Mouse (Mus musculus): Measurements from ENCODE around the gene Glb1. TPM values are rescaled to one million over a fixed set of nuclear protein-coding genes. Genes with fewer than 3 reads are reported as not detected.

The Glb1 gene
- polyA plus RNA-seq, 1 experiment from 2014 or later = 22.0 TPM

DNA sequence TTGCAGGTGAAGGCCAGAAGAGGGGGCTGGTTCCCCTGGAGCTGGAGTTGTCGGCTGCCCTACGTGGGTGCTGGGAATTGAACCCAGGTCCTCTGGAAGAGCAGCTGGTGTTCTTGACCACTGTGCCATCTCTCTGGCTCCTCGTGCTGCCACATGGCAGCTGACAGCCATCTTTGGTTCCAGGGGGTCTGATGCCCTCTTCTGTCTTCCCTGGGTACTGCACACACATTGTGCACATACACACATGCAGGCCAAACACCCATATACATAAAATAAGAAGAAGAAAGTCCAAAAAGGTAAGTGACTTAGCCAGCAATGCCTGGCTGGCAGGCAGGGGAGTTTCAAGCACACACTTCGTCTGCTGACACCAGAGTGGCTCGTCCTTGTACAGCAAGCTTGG is 24.7 kb downstream of the Glb1 start:
- Histone ChIP-seq H3K27me3 (replicated peaks; ENCODE audit: low read depth, poor library complexity, severe bottlenecking) (no peaks in the 10 kb centered on the region), H3K27ac (replicated peaks) (no peak overlapping the region), H3K9me3 (peaks cover 8% of the 10 kb centered on the region), H3K36me3 (replicated peaks) (peaks cover 47% of the 10 kb centered on the region), H3K4me3 (no peak overlapping the region), H3K4me1 (no peaks in the 10 kb centered on the region)
- WGBS = 96% methylated on average over 5 of the region's 5 CpGs
- no peak for DNase-seq (ENCODE audit: low spot score)

- peaks cover 8% of the 10 kb centered on the region for H3K9me3 ChIP-seq
- no peaks in the 10 kb centered on the region for H3K4me1 ChIP-seq
- no peak overlapping the region for H3K27ac ChIP-seq (replicated peaks)
- no peak for DNase-seq (ENCODE audit: low spot score)
- no peaks in the 10 kb centered on the region for H3K27me3 ChIP-seq (replicated peaks; ENCODE audit: low read depth, poor library complexity, severe bottlenecking)
- WGBS = 86% methylated on average over 5 of the region's 5 CpGs
- H3K4me3 ChIP-seq = no peak overlapping the region
- H3K36me3 ChIP-seq (replicated peaks) = peaks cover 46% of the 10 kb centered on the region
These were observed 25.3 kb downstream of the Glb1 start for GRCm38 (mm10) chr9:114426201-114426600.

DNA sequence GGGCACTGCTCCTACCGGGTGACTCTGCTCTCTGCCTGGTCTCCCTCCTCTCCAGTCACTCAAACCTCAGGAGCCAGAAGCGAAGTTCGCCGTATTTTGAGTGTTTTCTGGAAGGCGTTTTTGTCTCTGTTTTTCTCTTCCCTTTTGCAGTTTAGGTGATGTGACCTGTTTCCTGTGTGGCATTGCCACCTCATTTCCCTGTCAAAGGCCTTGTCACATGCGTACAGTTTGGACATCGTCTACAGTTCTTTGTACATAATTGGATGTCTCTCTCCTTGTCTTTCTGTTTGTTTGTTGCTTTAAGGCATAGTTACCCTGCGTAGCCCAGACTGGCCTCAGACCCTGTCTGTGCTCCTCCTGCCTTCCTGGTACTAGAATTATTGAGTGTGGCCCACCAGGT is 26.5 kb downstream of the Glb1 start:
- no peaks in the 10 kb centered on the region for H3K4me1 ChIP-seq
- 88% methylated on average over 8 of the region's 8 CpGs for WGBS
- H3K4me3 ChIP-seq = no peak overlapping the region
- H3K27ac ChIP-seq (replicated peaks) = no peak overlapping the region
- peaks cover 8% of the 10 kb centered on the region for H3K9me3 ChIP-seq
- no peak for DNase-seq (ENCODE audit: low spot score)
- peaks cover 47% of the 10 kb centered on the region for H3K36me3 ChIP-seq (replicated peaks)
- no peaks in the 10 kb centered on the region for H3K27me3 ChIP-seq (replicated peaks; ENCODE audit: low read depth, poor library complexity, severe bottlenecking)

DNA sequence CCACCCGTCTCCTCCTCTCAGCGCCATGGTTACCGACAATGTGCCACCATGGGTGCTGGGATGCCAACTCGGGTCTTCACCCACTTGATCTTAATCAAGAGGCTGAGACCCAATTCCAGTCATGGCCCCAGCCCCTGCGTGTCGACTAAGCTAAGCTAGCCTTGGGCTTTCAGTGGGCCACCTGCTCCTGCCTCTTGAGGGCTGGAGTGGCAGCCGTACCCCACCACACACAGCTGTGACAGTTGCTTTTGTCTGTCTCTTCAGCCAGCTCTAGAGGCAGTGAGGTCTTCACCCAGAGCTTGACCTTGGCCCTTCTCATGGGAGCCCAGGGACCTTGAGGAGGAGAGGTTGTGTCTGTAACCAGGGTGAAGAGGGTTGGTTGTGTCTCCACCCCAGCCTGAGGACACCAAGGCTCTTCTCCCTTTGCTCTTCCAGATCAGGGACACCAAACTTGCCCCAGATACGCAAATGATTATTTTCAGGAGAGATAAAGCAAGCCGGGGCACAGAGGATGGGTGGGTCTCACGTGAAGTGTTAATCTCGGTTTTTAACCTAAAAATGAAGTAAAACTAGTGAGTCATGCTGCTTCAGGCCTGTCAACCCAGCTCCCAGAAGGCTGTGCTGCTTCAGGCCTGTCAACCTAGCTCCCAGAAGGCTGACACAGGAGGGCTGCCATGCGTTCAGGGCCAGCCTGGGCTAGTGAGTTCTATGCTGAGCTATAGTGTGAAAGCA is 27.4 kb downstream of the Glb1 start:
- Histone ChIP-seq H3K4me1 (no peaks in the 10 kb centered on the region), H3K9me3 (peaks cover 8% of the 10 kb centered on the region), H3K27me3 (replicated peaks; ENCODE audit: low read depth, poor library complexity, severe bottlenecking) (no peaks in the 10 kb centered on the region), H3K4me3 (no peak overlapping the region), H3K27ac (replicated peaks) (no peak overlapping the region), H3K36me3 (replicated peaks) (peaks cover 51% of the 10 kb centered on the region)
- no peak for DNase-seq (ENCODE audit: low spot score)
- WGBS = 89% methylated on average over 12 of the region's 12 CpGs

DNA sequence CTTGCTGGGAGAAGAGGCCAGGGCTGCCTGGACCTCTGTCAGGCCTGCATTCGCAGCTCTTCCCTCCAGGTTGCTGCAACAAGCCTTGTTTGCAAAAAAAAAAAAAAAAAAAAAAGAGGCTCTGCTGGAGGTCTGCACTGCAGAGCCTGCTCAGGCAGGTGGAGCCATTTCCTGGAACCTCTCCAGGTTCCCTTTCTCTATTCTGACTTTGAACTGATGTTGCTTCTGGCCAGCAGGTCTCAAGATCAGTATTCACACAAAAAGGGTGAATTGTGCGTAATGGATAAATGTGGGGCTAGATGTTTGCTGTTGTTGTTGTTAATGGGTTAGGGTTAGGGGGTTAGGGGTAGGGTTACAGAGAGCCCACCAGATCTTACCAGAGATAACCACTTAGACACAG is 34.8 kb downstream of the Glb1 start:
- DNase-seq (ENCODE audit: low spot score) = no peak
- 81% methylated on average over 2 of the region's 2 CpGs for WGBS

GRCm38 (mm10) chr9:114440548-114440947 is 39.7 kb downstream of the Glb1 start:
- DNase-seq (ENCODE audit: low spot score) = no peak
- Histone ChIP-seq H3K27ac (replicated peaks) (no peak overlapping the region), H3K4me1 (no peaks in the 10 kb centered on the region), H3K36me3 (replicated peaks) (peaks cover 21% of the 10 kb centered on the region), H3K27me3 (replicated peaks; ENCODE audit: low read depth, poor library complexity, severe bottlenecking) (no peaks in the 10 kb centered on the region), H3K9me3 (peaks cover 8% of the 10 kb centered on the region; the same call in 1 of the 2 replicates), H3K4me3 (no peak overlapping the region)
- WGBS = 87% methylated on average over 10 of the region's 10 CpGs

More for the DNA sequence above, 34.8 kb downstream of the Glb1 start:
- Histone ChIP-seq H3K9me3 (peaks cover 8% of the 10 kb centered on the region; the same call in 1 of the 2 replicates), H3K4me1 (no peaks in the 10 kb centered on the region), H3K36me3 (replicated peaks) (peaks cover 31% of the 10 kb centered on the region), H3K27me3 (replicated peaks; ENCODE audit: low read depth, poor library complexity, severe bottlenecking) (no peaks in the 10 kb centered on the region), H3K27ac (replicated peaks) (no peak overlapping the region), H3K4me3 (no peak overlapping the region)

DNA sequence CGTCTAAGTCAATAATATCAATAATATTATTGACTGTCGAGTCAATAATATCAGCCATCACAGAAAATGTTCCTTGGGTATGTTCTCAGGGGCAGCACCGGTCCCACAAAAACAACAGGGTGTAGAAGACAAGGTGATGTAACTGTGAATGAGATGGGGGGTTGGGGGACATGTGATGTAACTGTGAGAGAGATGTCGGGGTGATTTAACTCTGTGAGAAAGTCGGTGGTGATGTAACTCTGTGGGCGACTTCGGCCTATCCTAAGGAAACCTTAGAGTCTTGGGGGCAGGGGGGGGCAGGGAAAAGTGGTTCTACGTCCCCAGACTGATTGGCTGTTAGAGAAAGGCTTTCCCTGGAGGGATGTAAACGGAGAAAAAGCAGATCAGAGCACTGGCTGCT is 41.3 kb downstream of the Glb1 start:
- Histone ChIP-seq H3K4me1 (no peaks in the 10 kb centered on the region), H3K9me3 (no peaks in the 10 kb centered on the region), H3K4me3 (no peak overlapping the region), H3K36me3 (replicated peaks) (peaks cover 12% of the 10 kb centered on the region; the same call in 1 of the 2 replicates), H3K27ac (replicated peaks) (no peak overlapping the region), H3K27me3 (replicated peaks; ENCODE audit: low read depth, poor library complexity, severe bottlenecking) (no peaks in the 10 kb centered on the region)
- no peak for DNase-seq (ENCODE audit: low spot score)
- 88% methylated on average over 9 of the region's 9 CpGs for WGBS

GRCm38 (mm10) chr9:114442893-114443292 is 42.0 kb downstream of the Glb1 start:
- no peak overlapping the region for H3K27ac ChIP-seq (replicated peaks)
- no peak for DNase-seq (ENCODE audit: low spot score)
- H3K4me3 ChIP-seq = no peak overlapping the region
- H3K4me1 ChIP-seq = no peaks in the 10 kb centered on the region
- peaks cover 8% of the 10 kb centered on the region; the same call in 1 of the 2 replicates for H3K36me3 ChIP-seq (replicated peaks)
- 89% methylated on average over 9 of the region's 9 CpGs for WGBS
- H3K9me3 ChIP-seq = no peaks in the 10 kb centered on the region
- H3K27me3 ChIP-seq (replicated peaks; ENCODE audit: low read depth, poor library complexity, severe bottlenecking) = no peaks in the 10 kb centered on the region

DNA sequence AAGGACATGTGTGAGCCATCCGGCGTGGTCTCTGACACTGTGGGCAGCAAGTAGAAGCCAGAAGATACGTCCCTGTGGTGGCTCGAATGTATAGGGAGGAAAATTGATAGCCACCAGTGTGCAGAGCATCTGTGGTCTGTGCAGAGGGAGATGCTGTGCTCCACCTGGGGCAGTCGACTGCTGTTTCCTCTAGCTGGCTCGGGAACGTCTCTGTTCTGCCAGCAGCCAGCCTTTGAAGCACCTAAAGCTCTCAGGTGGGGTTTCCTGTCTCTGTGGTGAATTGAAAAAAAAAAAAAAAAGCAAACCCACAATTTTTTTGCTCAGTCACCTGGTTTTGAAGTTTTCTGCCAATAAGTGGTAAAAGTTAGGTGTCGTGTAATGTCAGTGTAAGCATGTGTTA is 42.5 kb downstream of the Glb1 start:
- Histone ChIP-seq H3K27ac (replicated peaks) (no peak overlapping the region), H3K27me3 (replicated peaks; ENCODE audit: low read depth, poor library complexity, severe bottlenecking) (no peaks in the 10 kb centered on the region), H3K4me3 (no peak overlapping the region), H3K4me1 (no peaks in the 10 kb centered on the region), H3K9me3 (no peaks in the 10 kb centered on the region), H3K36me3 (replicated peaks) (0 out of 2 replicates have a peak, but pooled peaks cover 7% of the 10 kb centered on the region)
- DNase-seq (ENCODE audit: low spot score) = no peak
- 87% methylated on average over 8 of the region's 8 CpGs for WGBS

DNA sequence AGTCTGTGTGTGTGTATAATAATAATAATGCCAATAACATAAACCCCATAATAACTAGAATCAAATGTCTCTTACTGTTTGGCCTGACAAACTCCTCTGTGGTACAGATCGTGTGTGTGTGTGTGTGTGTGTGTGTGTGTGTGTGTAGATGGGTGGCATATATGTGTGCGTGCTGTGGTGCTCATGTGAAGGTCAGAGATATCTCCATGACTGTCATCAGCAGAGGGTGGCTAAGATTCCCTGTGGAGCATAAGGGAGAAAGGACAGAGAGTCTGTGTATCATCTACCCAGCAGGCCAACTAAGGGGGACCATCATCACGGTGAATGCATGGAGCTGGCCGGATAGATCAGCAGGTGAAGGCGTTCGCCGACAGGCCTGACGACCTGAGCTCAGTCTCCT is 46.0 kb downstream of the Glb1 start:
- no peak for DNase-seq (ENCODE audit: low spot score)
- H3K27me3 ChIP-seq (replicated peaks; ENCODE audit: low read depth, poor library complexity, severe bottlenecking) = no peaks in the 10 kb centered on the region
- 0 out of 2 replicates have a peak, but pooled peaks cover 7% of the 10 kb centered on the region for H3K36me3 ChIP-seq (replicated peaks)
- 93% methylated on average over 8 of the region's 8 CpGs for WGBS
- no peak overlapping the region for H3K27ac ChIP-seq (replicated peaks)
- no peaks in the 10 kb centered on the region for H3K4me1 ChIP-seq
- H3K4me3 ChIP-seq = no peak overlapping the region
- no peaks in the 10 kb centered on the region for H3K9me3 ChIP-seq

GRCm38 (mm10) chr9:114448700-114449099 is 47.8 kb downstream of the Glb1 start:
- no peak overlapping the region for H3K27ac ChIP-seq (replicated peaks)
- H3K36me3 ChIP-seq (replicated peaks) = no peaks in the 10 kb centered on the region
- 87% methylated on average over 5 of the region's 5 CpGs for WGBS
- no peaks in the 10 kb centered on the region for H3K4me1 ChIP-seq
- no peaks in the 10 kb centered on the region for H3K27me3 ChIP-seq (replicated peaks; ENCODE audit: low read depth, poor library complexity, severe bottlenecking)
- no peaks in the 10 kb centered on the region for H3K9me3 ChIP-seq
- no peak for DNase-seq (ENCODE audit: low spot score)
- H3K4me3 ChIP-seq = no peak overlapping the region

- no peak for DNase-seq (ENCODE audit: low spot score)
- WGBS = 90% methylated on average over 13 of the region's 13 CpGs
- Histone ChIP-seq H3K27me3 (replicated peaks; ENCODE audit: low read depth, poor library complexity, severe bottlenecking) (no peaks in the 10 kb centered on the region), H3K4me1 (no peaks in the 10 kb centered on the region), H3K9me3 (no peaks in the 10 kb centered on the region), H3K36me3 (replicated peaks) (no peaks in the 10 kb centered on the region), H3K27ac (replicated peaks) (no peak overlapping the region), H3K4me3 (no peak overlapping the region)
These were observed 48.4 kb downstream of the Glb1 start for GRCm38 (mm10) chr9:114449120-114449754.

DNA sequence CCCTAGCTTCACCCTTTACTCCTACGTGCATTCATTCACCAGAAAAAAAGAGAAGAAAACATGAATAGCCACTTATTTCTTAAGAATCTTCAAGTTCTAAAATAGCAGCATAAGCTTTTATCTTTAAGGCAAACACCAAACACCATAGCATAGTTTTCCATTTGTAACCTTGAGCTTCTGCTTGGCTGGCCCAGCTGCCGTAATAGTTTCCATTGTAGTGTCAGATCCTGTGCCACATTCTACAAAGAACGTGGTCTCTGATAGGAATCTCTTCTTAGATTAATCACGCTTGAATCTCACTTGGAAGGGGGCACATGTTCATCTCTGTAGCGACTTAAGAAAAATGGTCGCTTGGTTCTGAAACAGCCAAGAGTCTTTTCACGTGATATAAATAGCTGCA is 50.7 kb downstream of the Glb1 start:
- Histone ChIP-seq H3K4me1 (peaks cover 12% of the 10 kb centered on the region), H3K27me3 (replicated peaks; ENCODE audit: low read depth, poor library complexity, severe bottlenecking) (no peaks in the 10 kb centered on the region), H3K4me3 (no peak overlapping the region), H3K27ac (replicated peaks) (no peak overlapping the region), H3K36me3 (replicated peaks) (peaks cover 8% of the 10 kb centered on the region; the same call in 1 of the 2 replicates), H3K9me3 (no peaks in the 10 kb centered on the region)
- 87% methylated on average over 7 of the region's 7 CpGs for WGBS
- no peak for DNase-seq (ENCODE audit: low spot score)
